Mouse (Mus musculus): ENCODE results near the gene Large1. TPM values are rescaled to one million over a fixed set of nuclear protein-coding genes. Genes with fewer than 3 reads are reported as not detected.

Gene Large1
- polyA plus RNA-seq, 1 experiment from 2014 or later = 15.0 TPM

DNA sequence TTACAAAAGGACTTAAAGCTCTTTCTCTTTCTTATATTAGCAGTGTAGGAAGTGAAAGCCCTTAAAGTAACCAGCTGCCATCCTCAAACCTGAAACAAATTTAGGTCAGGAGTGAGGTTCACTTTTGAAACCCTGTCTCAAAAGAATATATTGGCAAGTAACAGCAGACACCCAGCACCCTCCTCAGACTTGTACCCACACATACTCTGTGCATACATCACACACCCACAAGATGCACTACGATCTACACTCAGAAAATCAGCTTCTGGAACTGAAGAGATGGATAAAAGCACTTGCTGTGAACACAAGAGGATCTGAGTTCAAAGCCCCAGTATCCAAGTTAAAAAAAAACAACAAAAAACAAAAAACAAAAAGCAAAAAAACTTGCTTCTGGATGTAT lies 119.1 kb downstream of the Large1 start:
- WGBS = 97% methylated on average over 1 of the region's 1 CpGs
- no peak overlapping the region for H3K4me3 ChIP-seq (ENCODE audit: low read depth, low read length)
- no peak overlapping the region for H3K9ac ChIP-seq (replicated peaks; ENCODE audit: low read depth, low read length)
- H3K4me1 ChIP-seq (ENCODE audit: control insufficient read depth, insufficient read depth, low read length) = no peaks in the 10 kb centered on the region
- no peaks in the 10 kb centered on the region for H3K36me3 ChIP-seq (ENCODE audit: control insufficient read depth, insufficient read depth, low read length)
- no peak overlapping the region for H3K27ac ChIP-seq (ENCODE audit: low read length)
- H3K27me3 ChIP-seq (ENCODE audit: control insufficient read depth, insufficient read depth, low read length) = no peaks in the 10 kb centered on the region
- ATAC-seq (ENCODE audit: insufficient number of reproducible peaks, insufficient read depth, low FRiP score, low read depth) = no peak
- no peak overlapping the region for H3K4me2 ChIP-seq (replicated peaks; ENCODE audit: low read depth, low read length)
- H3K9me3 ChIP-seq (ENCODE audit: control insufficient read depth, low read depth, low read length) = no peaks in the 10 kb centered on the region

DNA sequence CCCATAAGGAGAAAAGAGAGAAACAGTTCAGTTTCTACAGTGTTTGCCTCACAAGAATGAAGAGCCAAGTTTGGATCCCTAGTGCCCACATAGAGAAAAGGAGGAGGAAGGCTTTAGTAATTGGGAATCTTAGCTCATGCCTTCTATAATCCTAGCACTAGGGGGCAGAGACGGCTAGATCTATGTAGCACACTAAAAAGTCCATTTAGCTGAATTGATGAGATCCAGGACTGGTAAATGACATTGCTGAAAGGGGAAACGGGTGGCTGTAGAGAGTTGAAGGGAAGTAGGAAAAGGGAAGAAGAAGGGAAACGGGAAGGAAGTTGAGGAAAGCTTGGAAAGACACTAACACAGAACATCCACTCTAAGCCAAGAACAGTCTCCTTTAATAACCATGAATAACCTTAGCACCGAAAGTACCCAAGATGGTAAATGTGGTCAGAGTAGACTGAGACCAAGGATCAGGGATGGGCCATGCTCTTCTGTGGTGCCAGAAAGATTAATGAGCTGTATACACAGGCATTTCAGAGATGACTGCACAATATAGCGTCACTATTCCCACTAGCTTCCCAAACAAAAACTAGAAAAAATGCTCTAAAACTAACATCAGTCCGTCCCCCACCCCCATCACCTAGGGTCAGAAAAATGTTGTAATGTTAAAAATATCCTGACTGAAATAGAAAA lies 119.8 kb downstream of the Large1 start:
- Histone ChIP-seq H3K9me3 (ENCODE audit: control insufficient read depth, low read depth, low read length) (no peaks in the 10 kb centered on the region), H3K9ac (replicated peaks; ENCODE audit: low read depth, low read length) (no peak overlapping the region), H3K27ac (ENCODE audit: low read length) (no peak overlapping the region), H3K36me3 (ENCODE audit: control insufficient read depth, insufficient read depth, low read length) (no peaks in the 10 kb centered on the region), H3K4me1 (ENCODE audit: control insufficient read depth, insufficient read depth, low read length) (no peaks in the 10 kb centered on the region), H3K4me2 (replicated peaks; ENCODE audit: low read depth, low read length) (no peak overlapping the region), H3K27me3 (ENCODE audit: control insufficient read depth, insufficient read depth, low read length) (no peaks in the 10 kb centered on the region), H3K4me3 (ENCODE audit: low read depth, low read length) (no peak overlapping the region)
- 0 out of 2 replicates have a peak, but pooled peaks have one; percentile 37 for ATAC-seq (ENCODE audit: insufficient number of reproducible peaks, insufficient read depth, low FRiP score, low read depth)
- WGBS = 38% methylated on average over 6 of the region's 6 CpGs

DNA sequence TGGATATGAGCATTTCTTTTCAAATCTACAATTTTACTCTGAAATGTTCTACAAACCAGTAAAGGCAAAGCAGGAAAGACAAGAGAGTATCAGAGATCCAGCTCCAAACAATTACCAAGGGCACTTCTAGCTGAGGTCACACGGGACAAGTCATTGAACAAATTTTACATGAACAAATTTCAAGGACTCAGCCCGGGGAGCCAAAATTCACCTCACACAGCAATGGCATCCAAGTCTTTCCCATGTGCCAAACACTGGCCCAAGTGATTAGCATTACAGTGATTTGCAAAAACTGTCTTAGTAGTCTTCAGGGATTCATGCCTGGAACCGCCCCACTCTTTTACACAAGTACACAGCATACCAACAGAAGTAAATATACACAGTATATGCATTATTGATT lies 126.5 kb downstream of the Large1 start:
- H3K36me3 ChIP-seq (ENCODE audit: control insufficient read depth, insufficient read depth, low read length) = no peaks in the 10 kb centered on the region
- no peaks in the 10 kb centered on the region for H3K27me3 ChIP-seq (ENCODE audit: control insufficient read depth, insufficient read depth, low read length)
- H3K4me1 ChIP-seq (ENCODE audit: control insufficient read depth, insufficient read depth, low read length) = no peaks in the 10 kb centered on the region
- H3K9ac ChIP-seq (replicated peaks; ENCODE audit: low read depth, low read length) = no peak overlapping the region
- no peak overlapping the region for H3K4me2 ChIP-seq (replicated peaks; ENCODE audit: low read depth, low read length)
- 85% methylated on average over 3 of the region's 3 CpGs for WGBS
- ATAC-seq (ENCODE audit: insufficient number of reproducible peaks, insufficient read depth, low FRiP score, low read depth) = no peak
- no peak overlapping the region for H3K27ac ChIP-seq (ENCODE audit: low read length)
- H3K9me3 ChIP-seq (ENCODE audit: control insufficient read depth, low read depth, low read length) = no peaks in the 10 kb centered on the region
- no peak overlapping the region for H3K4me3 ChIP-seq (ENCODE audit: low read depth, low read length)

DNA sequence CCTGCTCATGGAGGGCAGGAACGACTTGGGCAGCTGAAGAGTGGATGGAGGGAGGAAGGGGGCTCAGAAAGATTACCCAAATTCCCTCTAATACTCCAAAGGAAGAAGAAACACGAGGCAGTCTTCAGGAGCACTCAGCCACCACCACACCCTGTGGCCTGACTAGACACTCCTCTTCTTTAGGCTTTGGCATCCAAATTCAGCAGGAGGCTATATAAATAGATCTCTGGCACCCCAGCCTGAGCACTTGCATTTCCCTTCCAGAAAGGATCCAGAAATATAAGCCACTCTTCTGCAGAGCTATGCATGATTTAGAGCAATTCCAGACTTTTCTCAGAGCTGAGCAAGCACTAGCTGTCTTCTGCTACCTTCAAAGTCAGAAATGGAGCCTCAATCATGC lies 127.7 kb downstream of the Large1 start:
- Histone ChIP-seq H3K9ac (replicated peaks; ENCODE audit: low read depth, low read length) (no peak overlapping the region), H3K9me3 (ENCODE audit: control insufficient read depth, low read depth, low read length) (no peaks in the 10 kb centered on the region), H3K4me3 (ENCODE audit: low read depth, low read length) (no peak overlapping the region), H3K36me3 (ENCODE audit: control insufficient read depth, insufficient read depth, low read length) (no peaks in the 10 kb centered on the region), H3K4me2 (replicated peaks; ENCODE audit: low read depth, low read length) (no peak overlapping the region), H3K27ac (ENCODE audit: low read length) (no peak overlapping the region), H3K4me1 (ENCODE audit: control insufficient read depth, insufficient read depth, low read length) (0 out of 2 replicates have a peak, but pooled peaks cover 5% of the 10 kb centered on the region), H3K27me3 (ENCODE audit: control insufficient read depth, insufficient read depth, low read length) (no peaks in the 10 kb centered on the region)
- 64% methylated on average over 2 of the region's 2 CpGs for WGBS
- no peak for ATAC-seq (ENCODE audit: insufficient number of reproducible peaks, insufficient read depth, low FRiP score, low read depth)

DNA sequence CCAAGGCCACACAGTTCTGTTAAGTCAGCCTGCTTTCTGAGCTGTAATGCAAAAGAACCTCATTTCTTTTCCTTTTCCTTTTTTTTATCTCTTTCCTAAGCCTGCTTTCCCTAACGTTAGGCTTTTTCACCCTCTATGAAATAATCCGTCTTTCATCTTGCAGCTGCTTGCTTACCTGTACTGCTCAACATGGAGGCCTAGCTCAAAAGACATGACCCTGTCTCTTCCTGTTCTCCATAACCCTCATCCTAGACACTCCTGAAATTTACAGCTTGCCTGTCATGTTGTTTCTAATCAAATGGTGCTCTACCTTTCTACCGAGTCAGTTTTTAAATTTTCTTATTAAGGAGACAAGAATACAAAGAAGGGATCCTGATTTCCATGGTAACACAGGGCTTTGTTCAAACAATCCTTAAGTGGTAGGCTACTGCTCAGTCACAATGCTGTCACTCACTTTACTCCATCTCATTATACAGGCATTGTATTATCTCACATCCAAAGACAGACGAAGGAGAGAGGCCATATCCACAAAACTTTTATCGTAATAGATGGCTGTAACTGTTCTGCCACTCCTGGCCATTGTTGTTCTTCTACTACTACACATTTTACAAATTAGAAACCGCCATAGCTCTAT lies 134.0 kb downstream of the Large1 start:
- H3K4me1 ChIP-seq (ENCODE audit: control insufficient read depth, insufficient read depth, low read length) = 0 out of 2 replicates have a peak, but pooled peaks cover 5% of the 10 kb centered on the region
- WGBS = 70% methylated on average over 6 of the region's 6 CpGs
- H3K4me3 ChIP-seq (ENCODE audit: low read depth, low read length) = no peak overlapping the region

DNA sequence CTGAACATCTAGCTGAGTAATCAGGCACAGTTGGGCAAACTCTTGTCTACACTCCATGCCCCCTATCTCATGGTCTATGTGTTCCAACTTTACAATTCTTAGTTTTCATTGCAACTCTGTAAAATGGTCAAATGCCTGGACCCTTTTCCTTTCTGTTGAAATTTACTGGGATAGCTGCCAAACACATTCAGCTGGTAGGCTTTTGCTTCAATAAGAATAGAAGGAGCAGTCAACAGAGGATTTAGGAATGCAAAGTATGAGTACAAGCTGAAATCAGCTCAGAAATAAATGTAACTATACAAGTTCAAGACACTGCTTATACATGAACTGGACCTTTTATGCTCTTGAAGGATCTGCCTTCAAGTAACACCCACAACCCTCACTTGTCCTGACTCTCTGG lies 146.5 kb downstream of the Large1 start:
- H3K4me1 ChIP-seq (ENCODE audit: control insufficient read depth, insufficient read depth, low read length) = no peaks in the 10 kb centered on the region
- no peak overlapping the region for H3K4me3 ChIP-seq (ENCODE audit: low read depth, low read length)
- no peaks in the 10 kb centered on the region for H3K36me3 ChIP-seq (ENCODE audit: control insufficient read depth, insufficient read depth, low read length)
- H3K4me2 ChIP-seq (replicated peaks; ENCODE audit: low read depth, low read length) = no peak overlapping the region
- no peaks in the 10 kb centered on the region for H3K9me3 ChIP-seq (ENCODE audit: control insufficient read depth, low read depth, low read length)
- no peak overlapping the region for H3K9ac ChIP-seq (replicated peaks; ENCODE audit: low read depth, low read length)
- no peaks in the 10 kb centered on the region for H3K27me3 ChIP-seq (ENCODE audit: control insufficient read depth, insufficient read depth, low read length)
- H3K27ac ChIP-seq (ENCODE audit: low read length) = no peak overlapping the region
- ATAC-seq (ENCODE audit: insufficient number of reproducible peaks, insufficient read depth, low FRiP score, low read depth) = no peak

More for the DNA sequence above, 134.0 kb downstream of the Large1 start:
- no peaks in the 10 kb centered on the region for H3K27me3 ChIP-seq (ENCODE audit: control insufficient read depth, insufficient read depth, low read length)
- ATAC-seq (ENCODE audit: insufficient number of reproducible peaks, insufficient read depth, low FRiP score, low read depth) = no peak
- no peak overlapping the region for H3K27ac ChIP-seq (ENCODE audit: low read length)
- H3K9ac ChIP-seq (replicated peaks; ENCODE audit: low read depth, low read length) = no peak overlapping the region
- no peaks in the 10 kb centered on the region for H3K9me3 ChIP-seq (ENCODE audit: control insufficient read depth, low read depth, low read length)
- no peak overlapping the region for H3K4me2 ChIP-seq (replicated peaks; ENCODE audit: low read depth, low read length)
- H3K36me3 ChIP-seq (ENCODE audit: control insufficient read depth, insufficient read depth, low read length) = no peaks in the 10 kb centered on the region

DNA sequence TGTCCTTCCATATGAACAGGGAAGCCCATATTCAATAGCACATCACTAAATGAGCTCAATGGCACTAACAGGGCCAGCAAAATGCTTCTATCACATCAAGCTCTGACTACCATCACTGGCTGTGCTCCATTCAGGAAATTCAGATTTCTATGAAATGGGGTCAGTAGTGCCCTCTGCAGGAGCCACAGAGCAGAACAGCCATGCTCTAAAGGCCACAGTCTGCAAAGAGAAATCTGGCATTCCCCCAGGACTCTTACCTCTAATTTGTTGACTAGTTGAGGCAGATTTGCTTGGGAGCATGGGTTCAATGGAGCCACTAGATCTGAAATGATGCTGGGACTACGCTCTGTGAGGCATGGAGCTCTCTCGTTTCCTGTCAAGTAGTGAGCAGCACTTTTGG lies 151.5 kb downstream of the Large1 start:
- Histone ChIP-seq H3K4me3 (ENCODE audit: low read depth, low read length) (no peak overlapping the region), H3K4me1 (ENCODE audit: control insufficient read depth, insufficient read depth, low read length) (no peaks in the 10 kb centered on the region), H3K9me3 (ENCODE audit: control insufficient read depth, low read depth, low read length) (no peaks in the 10 kb centered on the region), H3K9ac (replicated peaks; ENCODE audit: low read depth, low read length) (no peak overlapping the region), H3K27me3 (ENCODE audit: control insufficient read depth, insufficient read depth, low read length) (no peaks in the 10 kb centered on the region), H3K4me2 (replicated peaks; ENCODE audit: low read depth, low read length) (no peak overlapping the region), H3K36me3 (ENCODE audit: control insufficient read depth, insufficient read depth, low read length) (no peaks in the 10 kb centered on the region), H3K27ac (ENCODE audit: low read length) (no peak overlapping the region)
- WGBS = 81% methylated on average over 2 of the region's 2 CpGs
- ATAC-seq (ENCODE audit: insufficient number of reproducible peaks, insufficient read depth, low FRiP score, low read depth) = no peak

DNA sequence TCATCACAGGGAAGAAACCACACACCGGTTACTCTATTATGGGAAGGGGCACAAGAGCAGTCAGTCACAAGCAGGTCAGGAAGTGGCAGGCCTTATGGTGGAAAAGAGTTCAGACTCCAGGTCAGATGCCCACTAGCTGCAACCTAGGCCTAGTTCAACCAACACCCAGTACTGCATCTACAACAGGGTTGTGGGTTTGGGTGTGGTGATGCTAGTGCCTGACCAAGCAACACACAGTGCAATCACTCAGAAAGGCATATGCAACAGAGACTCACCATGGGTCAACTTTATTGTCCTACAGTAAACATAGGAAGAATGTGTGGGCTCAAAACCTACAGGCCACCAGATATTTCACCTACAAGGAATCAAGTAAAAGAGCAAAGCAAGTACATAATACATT lies 155.6 kb downstream of the Large1 start:
- Histone ChIP-seq H3K4me2 (replicated peaks; ENCODE audit: low read depth, low read length) (no peak overlapping the region), H3K9me3 (ENCODE audit: control insufficient read depth, low read depth, low read length) (no peaks in the 10 kb centered on the region), H3K9ac (replicated peaks; ENCODE audit: low read depth, low read length) (no peak overlapping the region), H3K27ac (ENCODE audit: low read length) (no peak overlapping the region), H3K4me3 (ENCODE audit: low read depth, low read length) (no peak overlapping the region), H3K27me3 (ENCODE audit: control insufficient read depth, insufficient read depth, low read length) (no peaks in the 10 kb centered on the region), H3K4me1 (ENCODE audit: control insufficient read depth, insufficient read depth, low read length) (no peaks in the 10 kb centered on the region), H3K36me3 (ENCODE audit: control insufficient read depth, insufficient read depth, low read length) (no peaks in the 10 kb centered on the region)
- 89% methylated on average over 1 of the region's 1 CpGs for WGBS
- ATAC-seq (ENCODE audit: insufficient number of reproducible peaks, insufficient read depth, low FRiP score, low read depth) = no peak

DNA sequence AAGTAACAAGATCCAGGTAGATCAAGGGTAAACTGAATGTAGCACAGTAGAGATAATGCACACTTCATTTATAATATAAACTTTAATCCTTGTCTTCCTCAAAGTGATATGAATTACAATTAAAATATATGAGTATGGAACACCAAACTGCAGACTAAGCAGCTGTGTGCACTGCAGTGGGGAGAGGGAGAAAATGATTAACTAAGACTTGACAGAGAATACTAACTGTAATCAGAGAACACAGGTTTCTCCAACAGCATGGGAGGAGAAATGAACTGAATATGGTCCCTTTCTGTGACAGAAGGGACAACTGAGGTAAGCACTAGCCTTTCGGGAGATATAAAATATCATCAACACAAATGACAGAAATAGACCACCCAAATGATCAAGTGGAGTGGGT lies 164.7 kb downstream of the Large1 start:
- H3K9me3 ChIP-seq (ENCODE audit: control insufficient read depth, low read depth, low read length) = no peaks in the 10 kb centered on the region
- no peaks in the 10 kb centered on the region for H3K27me3 ChIP-seq (ENCODE audit: control insufficient read depth, insufficient read depth, low read length)
- H3K4me1 ChIP-seq (ENCODE audit: control insufficient read depth, insufficient read depth, low read length) = no peaks in the 10 kb centered on the region
- no peak overlapping the region for H3K9ac ChIP-seq (replicated peaks; ENCODE audit: low read depth, low read length)
- no peaks in the 10 kb centered on the region for H3K36me3 ChIP-seq (ENCODE audit: control insufficient read depth, insufficient read depth, low read length)
- 83% methylated on average over 1 of the region's 1 CpGs for WGBS
- H3K4me3 ChIP-seq (ENCODE audit: low read depth, low read length) = no peak overlapping the region
- H3K4me2 ChIP-seq (replicated peaks; ENCODE audit: low read depth, low read length) = no peak overlapping the region
- H3K27ac ChIP-seq (ENCODE audit: low read length) = no peak overlapping the region
- no peak for ATAC-seq (ENCODE audit: insufficient number of reproducible peaks, insufficient read depth, low FRiP score, low read depth)
